Mouse (Mus musculus): ENCODE measurements around the gene Exosc7.

DNA sequence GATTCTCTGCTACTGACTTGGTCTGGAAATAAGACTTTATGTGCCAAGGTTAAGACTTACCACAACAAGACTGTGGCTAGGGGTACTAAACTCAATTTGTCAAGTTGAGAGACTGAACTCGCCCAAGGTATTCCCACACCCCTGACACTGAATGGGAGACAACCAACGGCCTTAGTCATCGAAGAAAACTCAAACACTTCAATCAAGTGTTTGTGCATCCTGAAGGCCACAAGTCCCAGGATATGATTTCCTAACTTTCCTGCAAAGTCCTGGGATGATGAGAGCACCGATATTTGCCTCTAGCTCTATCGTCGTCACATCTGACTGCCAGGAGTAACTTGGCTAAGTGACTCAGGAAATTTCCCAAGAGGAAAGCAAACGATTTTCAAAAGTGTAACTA, 3.8 kb upstream of the Exosc7 start:
- TF ChIP-seq CTCF (IDR thresholded peaks at IDR 0.05; ENCODE audit: borderline replicate concordance, control insufficient read depth, extremely low read depth, insufficient read depth, low read length, poor library complexity) (no peak), POLR2A (IDR thresholded peaks at IDR 0.05; ENCODE audit: control insufficient read depth, extremely low read depth, insufficient read depth, low read length, poor library complexity) (no peak)

Data from thymus, adult 2 months (tissue).